Mouse (Mus musculus) liver, postnatal 0 days (tissue): ENCODE data around the gene Spag5.

Source experiments
- CTCF ChIP-seq: sonication (generic); IDR thresholded peaks from 2 replicates; pipeline ENCODE4 v1.5.1; 2016; ENCODE audit warnings: antibody characterized with exemption, low read depth
- EP300 ChIP-seq: IDR thresholded peaks from 2 replicates; pipeline ENCODE4 v1.6.1; 2016; ENCODE audit warnings: antibody characterized with exemption, low read depth, mild to moderate bottlenecking

DNA sequence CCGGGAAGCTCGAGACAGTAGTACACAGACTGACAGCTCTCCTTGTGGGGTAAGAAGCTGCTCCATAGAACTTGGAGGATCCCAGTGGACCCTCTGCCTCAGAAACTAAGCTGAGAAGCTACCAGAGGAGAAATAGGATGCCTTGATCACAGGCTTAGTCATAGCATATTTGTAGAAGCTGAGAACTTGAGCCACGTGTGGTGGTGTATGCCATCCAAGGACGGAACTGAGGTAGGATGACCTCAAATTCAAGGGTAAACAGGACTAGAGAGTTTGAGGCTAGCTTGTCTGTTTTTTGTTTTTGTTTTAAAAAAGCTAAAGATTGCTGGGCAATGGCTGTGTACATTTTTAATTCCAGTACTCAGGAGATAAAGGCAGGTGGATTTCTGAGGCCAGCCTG is 3.9 kb downstream of the Spag5 start:
- TF ChIP-seq CTCF (no peak), EP300 (no peak)
